Mouse (Mus musculus) kidney, adult 2 months (tissue): ENCODE results near the gene Ncbp2.

Experiments
- CTCF ChIP-seq: fragments of 200-500 bp; conservative IDR thresholded peaks from 2 replicates; pipeline ENCODE4 v1.5.1; 2011; ENCODE audit warnings: low read depth, mild to moderate bottlenecking, control low read depth, low read length, moderate library complexity, mixed read lengths; ENCODE audit not compliant: insufficient read depth, insufficient read length
- POLR2A ChIP-seq: fragments of 200-500 bp; IDR thresholded peaks from one replicate; pipeline ENCODE4 v1.6.1; 2011; ENCODE audit warnings: low read depth, low read length, control low read depth

GRCm38 (mm10) chr16:31948345-31948774, at the start of gene Ncbp2, which contains the start of gene 0610012G03Rik:
- TF ChIP-seq POLR2A: no peak
- no peak for TF ChIP-seq CTCF
